Mouse (Mus musculus) 3T3-L1 (cell line): ENCODE data around the gene Csf3.
A peak's percentile ranks its signal among the peaks of the same experiment; 100 is the strongest.
"Not testable (repeated sequence)": the region's sequence is repeated elsewhere in the genome, so short reads cannot be mapped to it uniquely, and the experiment has no call there.

Source experiments
- DNase-seq: peaks from one replicate; pipeline ENCODE4 v3.0.0-alpha.2; 2015; ENCODE audit warnings: low read depth, low spot score

The Csf3 gene

DNA sequence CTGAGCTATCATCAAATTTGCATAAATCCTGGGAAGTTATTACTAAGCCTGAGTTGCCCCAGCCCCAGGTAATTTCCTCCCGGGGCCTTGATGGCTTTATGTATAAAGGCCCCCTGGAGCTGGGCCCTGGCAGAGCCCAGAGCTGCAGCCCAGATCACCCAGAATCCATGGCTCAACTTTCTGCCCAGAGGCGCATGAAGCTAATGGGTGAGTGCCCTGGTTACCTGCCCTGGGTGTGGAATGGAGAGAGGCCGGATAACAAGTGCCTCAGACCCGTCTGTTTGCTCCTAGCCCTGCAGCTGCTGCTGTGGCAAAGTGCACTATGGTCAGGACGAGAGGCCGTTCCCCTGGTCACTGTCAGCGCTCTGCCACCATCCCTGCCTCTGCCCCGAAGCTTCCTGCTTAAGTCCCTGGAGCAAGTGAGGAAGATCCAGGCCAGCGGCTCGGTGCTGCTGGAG is at the start of gene Csf3:
Gene Csf3 (plus strand): TSS at position 51 of the 458 bp plus-strand sequence.
- no peak for DNase-seq

DNA sequence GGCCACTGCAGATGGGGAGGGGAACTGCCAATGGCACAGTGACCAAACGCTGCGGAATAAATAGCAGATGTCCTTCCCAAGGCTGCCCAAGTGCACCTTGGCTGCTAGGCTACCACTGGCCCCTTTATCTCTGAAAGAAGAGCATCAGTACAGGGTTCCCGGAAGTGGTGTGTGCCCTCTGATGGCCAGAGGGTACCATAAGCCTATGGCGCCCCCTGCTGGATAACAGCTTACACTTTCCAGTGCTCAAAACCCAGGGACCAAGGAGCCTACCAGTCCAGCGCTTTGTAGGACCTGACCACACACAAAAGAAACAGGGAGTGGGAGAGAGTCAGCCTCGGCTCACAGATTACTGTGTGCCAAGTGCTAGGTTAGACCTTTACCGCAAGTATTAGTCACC is 46.0 kb upstream of the Csf3 start:
- DNase-seq = peak; percentile 72

DNA sequence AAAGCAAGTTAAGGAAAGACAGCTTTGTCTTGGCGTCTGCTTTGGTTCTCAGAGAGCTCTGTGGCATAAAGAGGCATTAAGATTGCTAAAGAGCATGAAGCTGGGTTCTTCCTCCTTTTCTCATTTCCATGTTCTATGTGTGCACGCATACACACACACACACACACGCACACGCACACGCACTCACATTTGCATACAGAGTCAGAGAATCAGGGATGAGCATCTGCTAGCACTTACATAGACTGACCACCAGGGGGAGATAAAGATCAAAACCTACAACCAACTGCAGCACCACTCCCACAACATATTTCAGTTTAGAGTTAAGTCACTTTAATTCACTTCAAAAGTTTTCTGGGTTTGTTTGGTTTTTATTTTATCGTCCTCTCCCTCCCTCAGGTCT is 40.5 kb upstream of the Csf3 start:
- DNase-seq = peak; percentile 78

DNA sequence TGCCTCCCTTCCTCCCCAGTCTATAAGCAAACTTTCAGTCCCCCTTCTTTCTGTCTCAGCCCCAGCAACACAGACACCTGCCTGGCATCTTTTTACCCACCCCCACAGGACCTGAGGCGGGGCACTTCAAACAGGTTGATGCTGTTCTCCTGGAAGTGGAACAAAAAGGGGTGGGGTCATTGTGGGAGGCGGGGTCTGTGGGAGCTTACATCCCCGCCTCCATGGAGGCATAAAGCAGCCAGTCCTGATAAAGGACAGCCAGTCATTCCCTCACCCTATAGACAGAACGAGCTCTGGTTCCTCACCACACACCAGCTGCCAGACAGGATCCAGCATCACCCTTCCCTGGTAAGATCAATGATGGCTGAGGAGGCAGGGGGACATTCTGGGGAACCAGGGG is 37.0 kb upstream of the Csf3 start, which contains the start of gene Gsdma:
Gene Gsdma (plus strand): TSS at position 261 of the 400 bp plus-strand sequence.
- no peak for DNase-seq

DNA sequence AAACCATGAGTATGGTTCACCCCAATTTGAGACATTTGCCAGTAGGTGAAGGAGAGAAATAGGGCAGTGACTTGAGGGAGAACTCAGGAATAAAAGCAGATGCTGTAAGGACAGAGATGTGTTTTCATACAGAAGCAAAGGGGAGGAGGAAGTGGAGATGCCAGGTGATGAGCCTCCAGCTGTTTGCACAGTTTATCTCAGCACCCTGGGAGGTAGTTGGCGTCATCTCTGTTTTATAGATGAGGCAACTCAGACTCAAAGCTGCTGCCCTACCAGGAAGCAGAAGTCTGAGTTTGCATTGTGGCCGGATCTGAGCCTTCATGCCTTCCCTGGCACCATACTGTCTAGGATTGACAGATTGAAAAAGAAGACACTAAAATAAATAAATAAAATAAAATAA is 32.1 kb upstream of the Csf3 start:
- DNase-seq = no peak

GRCm38 (mm10) chr11:98671284-98671815 is 29.7 kb upstream of the Csf3 start:
- DNase-seq = no peak

DNA sequence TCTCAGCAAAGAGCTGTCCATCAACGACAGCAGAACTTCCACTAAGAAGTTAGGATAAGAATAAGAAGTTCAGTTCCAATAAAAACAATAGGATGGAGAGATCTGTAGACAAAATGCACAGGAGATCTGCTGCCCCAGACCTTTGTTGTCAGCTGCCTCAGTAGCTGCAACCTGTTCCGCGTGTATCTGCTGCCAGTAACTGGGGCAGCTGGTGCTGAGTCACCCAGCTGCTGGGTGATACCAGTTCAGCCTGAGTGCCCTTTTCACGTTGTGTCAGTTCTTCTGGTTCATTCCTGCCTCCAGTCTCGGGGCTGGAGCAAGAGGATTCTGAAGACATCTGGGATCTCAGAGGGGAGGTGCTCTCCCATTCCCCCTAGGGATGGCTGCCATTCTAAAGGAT is 29.2 kb upstream of the Csf3 start:
- peak; percentile 47 for DNase-seq

- no peak for DNase-seq
These were observed 28.6 kb upstream of the Csf3 start for GRCm38 (mm10) chr11:98672482-98672881.

GRCm38 (mm10) chr11:98673136-98673535 is 27.9 kb upstream of the Csf3 start:
- DNase-seq = peak; percentile 74

GRCm38 (mm10) chr11:98675829-98676363 is 25.2 kb upstream of the Csf3 start:
- no peak for DNase-seq

- DNase-seq = no peak
These were observed 21.0 kb upstream of the Csf3 start for GRCm38 (mm10) chr11:98680023-98680422.

GRCm38 (mm10) chr11:98680595-98680994 is 20.5 kb upstream of the Csf3 start:
- DNase-seq = not testable (repeated sequence)

- DNase-seq = no peak
These were observed 19.9 kb upstream of the Csf3 start for GRCm38 (mm10) chr11:98681186-98681585.

DNA sequence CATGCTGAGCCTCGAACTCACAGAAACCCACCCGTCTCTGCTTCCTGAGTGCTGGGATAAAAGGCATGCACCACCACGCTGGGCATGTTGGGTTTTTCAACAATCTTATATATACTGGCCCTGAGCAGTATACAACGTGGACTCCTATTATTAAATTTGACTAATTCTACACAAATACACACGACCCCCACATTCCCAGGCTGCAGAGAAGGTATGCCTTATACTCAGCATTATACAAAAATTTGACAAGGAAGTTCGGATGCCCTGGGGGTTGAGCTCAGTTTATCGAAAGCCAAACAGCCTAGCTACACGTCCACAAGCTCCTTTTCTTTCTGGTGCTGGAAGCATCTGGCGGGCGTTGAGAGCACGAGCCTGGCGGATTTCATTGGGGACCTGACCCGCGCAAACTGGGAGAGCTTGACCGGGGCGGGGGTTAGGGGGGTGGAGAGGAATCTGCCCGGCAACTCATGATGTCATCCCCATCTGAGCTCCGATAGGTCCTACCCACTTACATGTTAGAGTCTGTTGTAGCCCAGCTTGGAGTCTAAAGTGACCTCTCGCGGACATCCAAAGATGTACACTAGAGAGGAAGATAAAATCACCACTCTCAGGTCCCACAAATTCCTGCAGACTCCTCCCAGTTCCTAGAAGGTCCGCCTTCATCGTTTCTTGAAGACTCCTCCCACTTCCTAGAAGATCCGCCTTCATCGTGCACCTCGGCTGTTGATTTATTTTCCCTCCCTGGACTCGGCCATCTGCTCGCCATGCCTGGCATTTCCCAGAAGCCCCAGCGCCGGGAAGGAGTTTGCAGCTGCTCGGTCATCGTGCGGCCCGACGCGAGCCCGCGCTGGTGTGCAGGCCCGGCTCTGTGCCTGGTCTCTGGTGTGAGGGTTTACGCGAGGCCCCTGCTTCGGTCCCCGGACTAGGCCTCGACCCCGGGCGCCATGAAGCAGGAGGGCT is 19.0 kb upstream of the Csf3 start, which contains the start of gene Psmd3:
Gene Psmd3 (plus strand): TSS at position 769 of the 960 bp plus-strand sequence.
- DNase-seq = peak; percentile 100

- DNase-seq = peak; percentile 24
These were observed 18.3 kb upstream of the Csf3 start for GRCm38 (mm10) chr11:98682811-98683210.

DNA sequence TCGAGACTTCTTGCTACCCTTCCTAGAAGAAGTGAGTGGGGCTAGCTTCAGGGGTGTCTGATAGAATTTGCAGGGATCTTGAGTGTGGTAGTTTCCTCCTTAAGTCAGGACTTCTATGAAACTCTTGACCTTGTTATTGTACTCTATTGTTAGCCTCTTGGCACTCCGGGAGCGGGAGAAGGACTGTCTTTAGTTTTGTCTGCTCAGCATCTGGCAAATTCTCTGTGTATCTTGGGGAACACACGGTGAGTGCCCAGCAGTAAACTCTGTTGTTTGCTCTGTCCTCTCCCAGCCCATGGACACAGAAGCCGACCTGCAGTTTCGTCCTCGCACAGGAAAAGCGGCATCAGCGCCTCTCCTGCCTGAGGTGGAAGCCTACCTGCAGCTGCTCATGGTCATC is 15.4 kb upstream of the Csf3 start:
- DNase-seq = no peak

- DNase-seq = no peak
These were observed 14.1 kb upstream of the Csf3 start for GRCm38 (mm10) chr11:98686976-98687375.

DNA sequence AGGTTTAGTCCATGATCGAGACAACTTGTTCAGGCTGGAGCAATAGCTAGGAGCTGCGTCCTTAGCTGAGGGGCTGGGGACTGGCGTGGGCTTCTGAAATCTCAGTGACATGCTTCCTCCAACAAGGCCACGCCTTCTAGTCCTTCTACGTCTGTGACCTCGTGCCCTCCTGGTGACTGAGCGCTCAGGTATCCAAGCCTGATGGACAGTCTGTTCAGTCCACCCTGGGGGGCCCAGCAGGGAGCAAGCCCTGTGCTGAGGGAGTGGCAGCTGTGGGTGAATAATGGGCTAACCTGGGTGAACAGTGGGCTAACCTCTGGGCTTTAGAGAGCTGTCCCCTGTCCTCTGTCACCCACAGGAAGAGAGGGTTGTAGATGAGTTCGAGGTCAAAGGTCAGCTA is 13.1 kb upstream of the Csf3 start:
- DNase-seq = no peak

- DNase-seq = no peak
These were observed 7.9 kb upstream of the Csf3 start for GRCm38 (mm10) chr11:98693201-98693600.

- no peak for DNase-seq
These were observed 7.3 kb upstream of the Csf3 start for GRCm38 (mm10) chr11:98693746-98694145.

- no peak for DNase-seq
These were observed 6.8 kb upstream of the Csf3 start for GRCm38 (mm10) chr11:98694301-98694700.

GRCm38 (mm10) chr11:98695408-98695807 is 5.7 kb upstream of the Csf3 start:
- no peak for DNase-seq
